ENCODE assay signal across 13 mouse cellular contexts in the genomic region with DNA sequence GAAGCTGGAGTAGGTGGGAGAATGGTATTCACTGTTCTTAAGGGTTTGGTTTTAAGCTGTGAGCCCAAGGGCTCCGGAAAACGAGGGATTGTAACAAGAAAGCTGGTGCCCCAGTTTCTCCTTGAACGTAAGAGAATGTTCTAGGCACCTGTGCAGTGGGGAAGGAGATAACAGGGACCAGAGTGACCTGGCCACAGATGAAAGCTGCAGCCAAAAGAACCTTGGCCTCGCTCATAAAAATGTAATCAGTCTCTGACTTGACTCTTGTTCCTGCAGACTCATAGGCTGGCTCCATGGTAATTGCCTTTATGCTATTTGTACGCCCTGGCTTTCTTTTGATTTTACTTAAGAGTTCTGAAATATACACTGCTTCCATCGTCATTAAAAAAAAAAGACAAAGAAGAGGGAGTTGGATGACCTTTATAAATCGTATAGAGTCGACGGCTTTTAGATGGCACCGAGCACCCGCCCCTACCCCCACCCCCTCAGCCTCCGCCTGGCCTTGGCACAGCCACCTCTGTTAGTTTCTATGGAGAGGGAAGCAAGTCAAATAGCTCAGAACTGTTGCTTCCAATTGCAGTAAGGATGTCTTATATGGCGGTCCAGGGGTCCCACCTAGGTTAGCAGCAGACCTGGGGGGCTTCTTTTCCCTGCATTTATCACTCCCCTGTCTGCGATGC. TPM values are rescaled to one million over a fixed set of nuclear protein-coding genes. Genes with fewer than 3 reads are reported as not detected.
DNase-seq lines count a peak whose midpoint lies in the region; ATAC-seq and TF ChIP-seq lines count a peak whose summit lies in the region.
"Had no signal": no experiment of that assay in that cellular context is flagged by ENCODE, and none has a peak within 500 bp of the region (broad histone marks: within the 10 kb centered on the region; RNA-seq: fewer than 3 reads in every experiment).

No protein-coding gene starts in this region.

- no peak overlapping the region for H3K9ac ChIP-seq in heart, embryonic 11.5 days (ENCODE audit: low read depth, low read length)
- H3K9ac ChIP-seq in liver, postnatal 0 days (replicated peaks): no peak overlapping the region
- H3K9ac ChIP-seq: lung, embryonic 14.5 days had no signal

- TF ChIP-seq CTCF in liver, postnatal 0 days (IDR thresholded peaks at IDR 0.05; ENCODE audit: low read depth): no peak

- peak overlapping the region; percentile 81 for H3K27ac ChIP-seq in heart, embryonic 11.5 days (ENCODE audit: low read depth, low read length)
- H3K27ac ChIP-seq in liver, postnatal 0 days (ENCODE audit: low read depth): peak overlapping the region; percentile 64; the same call in 1 of the 2 replicates

- no peak for DNase-seq in heart, postnatal 36 days
- peak; percentile 41 for DNase-seq in adrenal gland, postnatal 14 days
- DNase-seq in liver, postnatal 0 days: no peak
- DNase-seq in kidney, postnatal 4 days: no peak
- DNase-seq in Muller cell, postnatal 12 days (ENCODE audit: inconsistent ontology term): no peak
- DNase-seq in layer of hippocampus, postnatal 10 days (ENCODE audit: low spot score in 2 of 2): no peak
- DNase-seq: cerebellum, postnatal 25 days; heart, postnatal 4 days; kidney, postnatal 14 days; lung, embryonic 14.5 days; thymus, adult 2 months had no signal

- no peak overlapping the region for H3K4me3 ChIP-seq in heart, embryonic 11.5 days (ENCODE audit: low read depth, low read length)
- H3K4me3 ChIP-seq in erythroblast, embryonic 14.5 days (replicated peaks): peak overlapping the region; percentile 31
- H3K4me3 ChIP-seq in liver, postnatal 0 days (ENCODE audit: low read depth, low read length): no peak overlapping the region

- H3K27me3 ChIP-seq in heart, embryonic 11.5 days (ENCODE audit: control insufficient read depth, insufficient read depth, low read length): no peaks in the 10 kb centered on the region
- no peaks in the 10 kb centered on the region for H3K27me3 ChIP-seq in erythroblast, embryonic 14.5 days (ENCODE audit: control insufficient read depth)
- no peaks in the 10 kb centered on the region for H3K27me3 ChIP-seq in liver, postnatal 0 days (ENCODE audit: insufficient read depth, low read length)

- peaks cover 3% of the 10 kb centered on the region; the same call in 1 of the 2 replicates for H3K4me1 ChIP-seq in heart, embryonic 11.5 days (ENCODE audit: control insufficient read depth, insufficient read depth, low read length)
- H3K4me1 ChIP-seq in erythroblast, embryonic 14.5 days (ENCODE audit: control insufficient read depth): peaks cover 42% of the 10 kb centered on the region
- H3K4me1 ChIP-seq in liver, postnatal 0 days (ENCODE audit: insufficient read depth): peaks cover 10% of the 10 kb centered on the region

- no peak overlapping the region for H3K4me2 ChIP-seq in heart, embryonic 11.5 days
- peak overlapping the region; percentile 51 for H3K4me2 ChIP-seq in liver, postnatal 0 days (ENCODE audit: low read depth, low read length)
- H3K4me2 ChIP-seq: lung, embryonic 14.5 days had no signal

- ATAC-seq in heart, embryonic 11.5 days (replicated peaks; ENCODE audit: insufficient number of reproducible peaks, low FRiP score, low TSS enrichment): no peak
- ATAC-seq in liver, postnatal 0 days: peak; percentile 57

- H3K9me3 ChIP-seq in heart, embryonic 11.5 days (replicated peaks; ENCODE audit: control insufficient read depth, low read length): no peaks in the 10 kb centered on the region
- H3K9me3 ChIP-seq in erythroblast, embryonic 14.5 days (ENCODE audit: control insufficient read depth, low read length): no peaks in the 10 kb centered on the region; the same call in 1 of the 2 replicates
- no peaks in the 10 kb centered on the region for H3K9me3 ChIP-seq in liver, postnatal 0 days (ENCODE audit: low read length)

- intact Hi-C loops in heart, postnatal 36 days (cut with DNase I): no loop called here

- no peak for TF ChIP-seq EP300 in liver, postnatal 0 days (IDR thresholded peaks at IDR 0.05; ENCODE audit: low read depth)

- no peaks in the 10 kb centered on the region for H3K36me3 ChIP-seq in heart, embryonic 11.5 days (ENCODE audit: control insufficient read depth, insufficient read depth, low read length)
- no peaks in the 10 kb centered on the region for H3K36me3 ChIP-seq in erythroblast, embryonic 14.5 days (ENCODE audit: control insufficient read depth)
- no peaks in the 10 kb centered on the region for H3K36me3 ChIP-seq in liver, postnatal 0 days (replicated peaks; ENCODE audit: insufficient read depth, low read length)

- 74% methylated on average over 14 of the region's 14 CpGs for WGBS in heart, embryonic 11.5 days (ENCODE audit: insufficient replicate concordance)
- WGBS in liver, postnatal 0 days (ENCODE audit: insufficient replicate concordance): 60% methylated on average over 14 of the region's 14 CpGs

RNA-seq across cellular contexts. Expression of a gene that starts 13.5 kb away (rescaled TPM):
- polyA plus RNA-seq in heart, embryonic 11.5 days (2014; fragmentation: Nextera tagmentation; extraction: Ambion mirVana): 55.2 and 57.4 TPM in 2 replicates
- total RNA-seq in heart, postnatal 36 days (2021): 10 to 100 TPM; 40.4 to 60.4 TPM
- 62.0 and 113 TPM in 2 replicates for total RNA-seq in adrenal gland, postnatal 14 days (2021)
- polyA plus RNA-seq in erythroblast, embryonic 14.5 days (2012): 2.4 and 2.8 TPM in 2 replicates
- 5.1 and 6.4 TPM in 2 replicates for polyA plus RNA-seq in liver, postnatal 0 days (2015; fragmentation: Nextera tagmentation; extraction: Ambion mirVana)
- 100 to 1,000 TPM; 182 to 208 TPM for total RNA-seq in layer of hippocampus, postnatal 10 days (2021)

RNA-seq across cellular contexts. Expression of a gene that starts 28.4 kb away (rescaled TPM):
- 14.9 and 15.0 TPM in 2 replicates for polyA plus RNA-seq in heart, embryonic 11.5 days (2014; fragmentation: Nextera tagmentation; extraction: Ambion mirVana)
- 1 to 10 TPM; 5.9 to 6.6 TPM for total RNA-seq in heart, postnatal 36 days (2021)
- 20.5 and 22.9 TPM in 2 replicates for total RNA-seq in adrenal gland, postnatal 14 days (2021)
- 0.25 and 0.56 TPM in 2 replicates for polyA plus RNA-seq in erythroblast, embryonic 14.5 days (2012)
- 2.5 TPM in 2 replicates for polyA plus RNA-seq in liver, postnatal 0 days (2015; fragmentation: Nextera tagmentation; extraction: Ambion mirVana)
- 10 to 100 TPM; 19.7 to 24.4 TPM for total RNA-seq in layer of hippocampus, postnatal 10 days (2021)
